Mouse (Mus musculus) MEL (cell line): ENCODE data around the gene Slco2a1.

ENCODE experiments used
- MAFK ChIP-seq: IDR thresholded peaks from 2 replicates; pipeline ENCODE4 v1.6.1; 2011; ENCODE audit warnings: low read depth, mild to moderate bottlenecking, low read length, improper control_type of control experiment, borderline replicate concordance
- MAX ChIP-seq: IDR thresholded peaks from 2 replicates; pipeline ENCODE4 v1.6.1; 2011; ENCODE audit warnings: low read length, improper control_type of control experiment
- POLR2A ChIP-seq, 2 experiments: IDR thresholded peaks; 2 replicates each; pipeline ENCODE4 v1.6.1; 2011 to 2012; ENCODE audit warnings: low read length in 2 of 2, mild to moderate bottlenecking in 2 of 2, control low read depth in 1 of 2, improper control_type of control experiment in 1 of 2, low read depth in 1 of 2, moderate library complexity in 1 of 2; ENCODE audit not compliant: control insufficient read depth in 1 of 2, insufficient read depth in 1 of 2, poor library complexity in 1 of 2

- TF ChIP-seq MAFK (no peak), POLR2A (IDR thresholded peaks at IDR 0.05; ENCODE audit: control insufficient read depth in 1 of 2, insufficient read depth in 1 of 2, low read depth in 1 of 2, low read length in 2 of 2, poor library complexity in 1 of 2) (no peak), MAX (no peak)
Measured at GRCm38 (mm10) chr9:103072926-103073515, 84.5 kb downstream of the Slco2a1 start.
